Mouse (Mus musculus) skeletal muscle tissue, adult 2 months (tissue): ENCODE results near the gene Flnb.

Source experiments
- DNase-seq: peaks from one replicate; pipeline ENCODE4 v3.0.0-alpha.2; 2012; ENCODE audit warnings: low read depth, low spot score

Gene Flnb

GRCm38 (mm10) chr14:7826151-7826937 is 8.6 kb downstream of the Flnb start:
- DNase-seq = no peak

- DNase-seq = no peak
Measured at GRCm38 (mm10) chr14:7829181-7829580, 11.4 kb downstream of the Flnb start.

GRCm38 (mm10) chr14:7831770-7832439 is 14.1 kb downstream of the Flnb start:
- DNase-seq = no peak

GRCm38 (mm10) chr14:7832440-7832783 is 14.7 kb downstream of the Flnb start:
- DNase-seq = no peak

GRCm38 (mm10) chr14:7833458-7833857 is 15.7 kb downstream of the Flnb start:
- no peak for DNase-seq

GRCm38 (mm10) chr14:7838564-7839089 is 20.9 kb downstream of the Flnb start:
- no peak for DNase-seq

GRCm38 (mm10) chr14:7839950-7840514 is 22.3 kb downstream of the Flnb start:
- DNase-seq = no peak

- DNase-seq = peak; percentile 50
Measured at GRCm38 (mm10) chr14:7842631-7843332, 25.0 kb downstream of the Flnb start.

GRCm38 (mm10) chr14:7846696-7847095 is 28.9 kb downstream of the Flnb start:
- no peak for DNase-seq

GRCm38 (mm10) chr14:7847746-7848232 is 30.0 kb downstream of the Flnb start:
- peak; percentile 47 for DNase-seq

- no peak for DNase-seq
Measured at GRCm38 (mm10) chr14:7850913-7851312, 33.2 kb downstream of the Flnb start.

- DNase-seq = peak; percentile 54
Measured at GRCm38 (mm10) chr14:7851543-7852065, 33.8 kb downstream of the Flnb start.

- peak; percentile 61 for DNase-seq
Measured at GRCm38 (mm10) chr14:7853691-7854090, 35.9 kb downstream of the Flnb start.

- DNase-seq = no peak
Measured at GRCm38 (mm10) chr14:7854366-7854765, 36.6 kb downstream of the Flnb start.

- no peak for DNase-seq
Measured at GRCm38 (mm10) chr14:7855101-7855500, 37.3 kb downstream of the Flnb start.

- no peak for DNase-seq
Measured at GRCm38 (mm10) chr14:7855501-7855900, 37.7 kb downstream of the Flnb start.

- DNase-seq = no peak
Measured at GRCm38 (mm10) chr14:7856348-7856747, 38.6 kb downstream of the Flnb start.

- no peak for DNase-seq
Measured at GRCm38 (mm10) chr14:7857835-7858234, 40.1 kb downstream of the Flnb start.

- no peak for DNase-seq
Measured at GRCm38 (mm10) chr14:7858430-7858829, 40.7 kb downstream of the Flnb start.

GRCm38 (mm10) chr14:7860525-7861154 is 42.9 kb downstream of the Flnb start:
- no peak for DNase-seq

- DNase-seq = no peak
Measured at GRCm38 (mm10) chr14:7861275-7861674, 43.5 kb downstream of the Flnb start.
